Mouse (Mus musculus) midbrain, embryonic 16.5 days (tissue): ENCODE measurements around the gene Ptma. TPM values are rescaled to one million over a fixed set of nuclear protein-coding genes. Genes with fewer than 3 reads are reported as not detected.
"Not testable (repeated sequence)": the region's sequence is repeated elsewhere in the genome, so short reads cannot be mapped to it uniquely, and the experiment has no call there.

ENCODE experiments used
- ATAC-seq: fragments of 200-750 bp; cut with Nextera tagmentation; 2 replicates; pipeline ENCODE4 v1.8.0; 2017; ENCODE audit warnings: moderate TSS enrichment
- H3K27ac ChIP-seq: fragments of 300-500 bp; sonication (generic); 2 replicates; pipeline ENCODE4 v1.5.1; 2014; ENCODE audit warnings: mild to moderate bottlenecking, low read length, mixed read lengths
- H3K27me3 ChIP-seq: fragments of 300-500 bp; sonication (generic); 2 replicates; pipeline ENCODE4 v1.6.1; 2014; ENCODE audit warnings: low read depth, low read length, mixed read lengths; ENCODE audit not compliant: control insufficient read depth, insufficient read depth
- H3K36me3 ChIP-seq: fragments of 300-500 bp; sonication (generic); 2 replicates; pipeline ENCODE4 v1.6.1; 2014; ENCODE audit warnings: mild to moderate bottlenecking, low read length, moderate library complexity, mixed read lengths; ENCODE audit not compliant: control insufficient read depth, insufficient read depth
- H3K4me1 ChIP-seq: fragments of 300-500 bp; sonication (generic); 2 replicates; pipeline ENCODE4 v1.6.1; 2014; ENCODE audit warnings: mild to moderate bottlenecking, low read length, mixed read lengths; ENCODE audit not compliant: control insufficient read depth, insufficient read depth
- H3K4me2 ChIP-seq: fragments of 300-500 bp; sonication (generic); 2 replicates; pipeline ENCODE4 v1.6.1; 2014; ENCODE audit warnings: mild to moderate bottlenecking, low read length, mixed read lengths
- H3K4me3 ChIP-seq: fragments of 300-500 bp; sonication (generic); 2 replicates; pipeline ENCODE4 v1.5.1; 2014; ENCODE audit warnings: low read depth, mild to moderate bottlenecking, low read length, moderate library complexity, mixed read lengths
- H3K9ac ChIP-seq: fragments of 300-500 bp; sonication (generic); 2 replicates; pipeline ENCODE4 v1.6.1; 2014; ENCODE audit warnings: low read depth, low read length, mixed read lengths
- H3K9me3 ChIP-seq: fragments of 300-500 bp; sonication (generic); replicated peaks from 2 replicates; pipeline ENCODE4 v1.6.1; 2014; ENCODE audit warnings: mild to moderate bottlenecking, low read length, mixed read lengths; ENCODE audit not compliant: control insufficient read depth, poor library complexity, severe bottlenecking
- WGBS: fragments of 180-500 bp; shearing (Covaris S2); extraction: QIAGEN DNeasy Blood & Tissue Kit; methylation state at CpG from one replicate; pipeline ENCODE4 v1.1.7; 2014; 5-methylcytosine and 5-hydroxymethylcytosine counted together
- polyA plus RNA-seq: library from polyadenylated mRNA; unstranded; fragments of >200 nt; fragmentation: Nextera tagmentation; extraction: Ambion mirVana; gene quantifications from 2 replicates; pipeline ENCODE4 v1.2.1, GENCODE M21; 2015

The Ptma gene
- polyA plus RNA-seq, 1 experiment from 2014 or later = 1,375 TPM

DNA sequence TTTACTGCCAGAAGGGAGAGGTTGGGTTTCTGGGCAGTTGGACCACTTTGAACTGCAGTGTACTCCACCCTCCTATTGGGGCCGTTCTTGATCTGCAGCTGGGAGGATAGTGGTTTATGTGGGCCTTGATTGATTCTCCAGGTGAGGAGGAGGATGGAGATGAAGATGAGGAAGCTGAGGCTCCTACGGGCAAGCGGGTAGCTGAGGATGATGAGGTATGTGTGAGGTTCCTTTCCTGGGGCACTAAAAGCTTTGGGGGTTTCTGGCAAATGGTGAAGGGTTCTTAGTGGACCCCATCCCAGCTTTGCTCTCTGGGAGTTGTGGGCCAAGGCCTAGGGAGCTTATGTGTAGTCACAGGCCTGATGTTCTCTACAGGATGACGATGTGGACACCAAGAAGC is 3.1 kb downstream of the Ptma start:
- Histone ChIP-seq H3K27ac (peak overlapping the region; percentile 42; the same call in 1 of the 2 replicates), H3K4me2 (peak overlapping the region; percentile 94), H3K4me3 (peak overlapping the region; percentile 99), H3K9me3 (no peaks in the 10 kb centered on the region), H3K27me3 (no peaks in the 10 kb centered on the region), H3K9ac (peak overlapping the region; percentile 99), H3K36me3 (peaks cover 7% of the 10 kb centered on the region), H3K4me1 (peaks cover 34% of the 10 kb centered on the region)
- WGBS = 25% methylated on average over 4 of the region's 4 CpGs
- no peak for ATAC-seq

GRCm38 (mm10) chr1:86530871-86531546 is 4.5 kb downstream of the Ptma start:
- no peaks in the 10 kb centered on the region for H3K9me3 ChIP-seq
- ATAC-seq = no peak
- peak overlapping the region; percentile 60 for H3K27ac ChIP-seq
- no peaks in the 10 kb centered on the region for H3K27me3 ChIP-seq
- WGBS = 21% methylated on average over 4 of the region's 4 CpGs
- H3K9ac ChIP-seq = peak overlapping the region; percentile 49
- H3K36me3 ChIP-seq = peaks cover 7% of the 10 kb centered on the region
- H3K4me3 ChIP-seq = no peak overlapping the region
- H3K4me2 ChIP-seq = no peak overlapping the region
- peaks cover 31% of the 10 kb centered on the region for H3K4me1 ChIP-seq

GRCm38 (mm10) chr1:86531547-86532321 is 5.2 kb downstream of the Ptma start:
- H3K4me1 ChIP-seq = peaks cover 31% of the 10 kb centered on the region
- 4% methylated on average over 13 of the region's 13 CpGs for WGBS
- H3K36me3 ChIP-seq = peaks cover 7% of the 10 kb centered on the region
- peak overlapping the region; percentile 29 for H3K27ac ChIP-seq
- no peaks in the 10 kb centered on the region for H3K9me3 ChIP-seq
- H3K27me3 ChIP-seq = no peaks in the 10 kb centered on the region
- peak overlapping the region; percentile 34 for H3K4me2 ChIP-seq
- H3K9ac ChIP-seq = peak overlapping the region; percentile 49
- peak; percentile 20; the same call in 1 of the 2 replicates for ATAC-seq
- no peak overlapping the region for H3K4me3 ChIP-seq

GRCm38 (mm10) chr1:86532362-86533051 is 6.0 kb downstream of the Ptma start:
- Histone ChIP-seq H3K4me2 (peak overlapping the region; percentile 34), H3K4me1 (peaks cover 31% of the 10 kb centered on the region), H3K9me3 (no peaks in the 10 kb centered on the region), H3K4me3 (no peak overlapping the region), H3K9ac (peak overlapping the region; percentile 49; the same call in 1 of the 2 replicates), H3K27me3 (no peaks in the 10 kb centered on the region), H3K27ac (peak overlapping the region; percentile 29), H3K36me3 (peaks cover 7% of the 10 kb centered on the region)
- 22% methylated on average over 11 of the region's 11 CpGs for WGBS
- ATAC-seq = peak; percentile 50

DNA sequence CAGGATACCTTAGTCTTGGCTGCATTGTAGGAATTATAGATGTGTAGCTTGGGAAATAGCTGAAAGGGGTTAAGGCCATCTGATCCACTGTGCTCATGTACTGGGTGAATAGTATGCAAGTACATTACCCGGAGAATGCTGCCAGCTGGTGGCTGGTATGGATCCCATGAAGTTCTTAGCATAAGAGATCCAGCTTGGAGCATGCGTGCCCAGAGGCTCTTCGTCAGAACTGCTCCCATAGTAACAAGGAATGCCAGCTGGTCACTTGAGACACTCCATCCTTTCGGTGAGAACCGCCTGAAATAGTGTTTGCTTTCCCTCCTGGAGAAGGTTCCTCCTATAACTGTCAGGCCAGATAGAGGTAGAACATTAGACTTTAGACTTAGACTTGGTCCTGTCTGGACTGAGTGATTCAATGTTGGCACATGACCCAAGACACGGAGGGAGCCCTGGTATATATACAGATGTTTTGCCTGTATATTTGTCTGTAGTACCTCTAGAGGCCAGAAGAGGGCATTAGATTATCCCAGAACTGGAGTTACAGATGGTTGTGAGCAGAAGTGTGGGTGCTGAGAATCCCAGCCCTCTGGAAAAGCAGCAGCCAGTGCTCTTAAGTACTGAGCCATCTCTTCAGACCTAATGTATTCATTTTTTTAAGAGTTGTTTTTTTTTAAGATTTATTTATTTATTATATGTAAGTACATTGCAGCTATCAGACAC is 7.0 kb downstream of the Ptma start:
- no peak overlapping the region for H3K4me3 ChIP-seq
- H3K9me3 ChIP-seq = no peaks in the 10 kb centered on the region
- ATAC-seq = no peak
- H3K27me3 ChIP-seq = no peaks in the 10 kb centered on the region
- WGBS = 83% methylated on average over 6 of the region's 6 CpGs
- no peak overlapping the region for H3K4me2 ChIP-seq
- H3K36me3 ChIP-seq = peaks cover 7% of the 10 kb centered on the region
- 0 out of 2 replicates have a peak overlapping the region, but pooled peaks have one; percentile 12 for H3K27ac ChIP-seq
- peaks cover 31% of the 10 kb centered on the region for H3K4me1 ChIP-seq
- no peak overlapping the region for H3K9ac ChIP-seq

- no peak overlapping the region for H3K9ac ChIP-seq
- no peaks in the 10 kb centered on the region for H3K27me3 ChIP-seq
- no peaks in the 10 kb centered on the region for H3K9me3 ChIP-seq
- H3K27ac ChIP-seq = no peak overlapping the region
- no peak overlapping the region for H3K4me2 ChIP-seq
- no peak for ATAC-seq
- no peak overlapping the region for H3K4me3 ChIP-seq
- WGBS = 69% methylated on average over 3 of the region's 3 CpGs
- no peaks in the 10 kb centered on the region for H3K4me1 ChIP-seq
- peaks cover 10% of the 10 kb centered on the region for H3K36me3 ChIP-seq
Observed at GRCm38 (mm10) chr1:86538383-86538782, 11.9 kb downstream of the Ptma start.

DNA sequence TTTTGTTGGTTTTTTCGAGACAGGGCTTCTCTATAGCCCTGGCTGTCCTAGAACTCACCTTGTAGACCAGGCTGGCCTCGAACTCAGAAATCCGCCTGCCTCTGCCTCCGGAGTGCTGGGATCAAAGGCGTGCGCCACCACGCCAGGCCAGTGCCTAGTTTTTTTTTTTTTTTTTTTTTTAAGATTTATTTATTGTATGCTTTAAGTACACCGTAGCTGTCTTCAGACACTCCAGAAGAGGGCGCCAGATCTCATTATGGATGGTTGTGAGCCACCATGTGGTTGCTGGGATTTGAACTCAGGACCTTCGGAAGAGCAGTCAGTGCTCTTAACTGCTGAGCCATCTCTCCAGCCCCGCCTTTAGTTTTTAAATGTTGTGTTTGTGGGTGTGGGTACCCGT is 13.1 kb downstream of the Ptma start:
- not testable (repeated sequence) for H3K27me3 ChIP-seq, H3K4me1 ChIP-seq, H3K4me3 ChIP-seq, ATAC-seq, H3K9me3 ChIP-seq, H3K27ac ChIP-seq, H3K9ac ChIP-seq, H3K4me2 ChIP-seq
- peaks cover 12% of the 10 kb centered on the region for H3K36me3 ChIP-seq
- 91% methylated on average over 12 of the region's 12 CpGs for WGBS

DNA sequence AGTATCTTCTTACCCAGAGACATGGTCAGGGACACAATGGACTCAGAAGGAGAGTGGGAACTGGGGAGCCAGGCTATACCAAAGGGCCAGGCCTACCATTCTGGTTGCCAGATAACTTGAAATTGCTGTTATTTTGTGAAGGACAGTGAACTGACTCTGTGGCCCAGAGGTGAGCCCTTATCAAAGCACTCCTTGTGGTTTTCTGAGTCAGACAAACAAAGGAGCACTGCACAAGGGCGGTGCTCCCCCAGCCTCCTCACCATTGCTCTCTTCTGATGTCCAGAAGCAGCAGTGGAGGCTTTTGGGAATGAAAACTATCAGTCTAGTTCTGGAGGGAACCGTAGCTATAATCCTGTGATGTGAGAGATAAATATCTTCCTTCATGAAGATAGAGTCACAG is 16.1 kb downstream of the Ptma start:
- H3K4me2 ChIP-seq = no peak overlapping the region
- no peak for ATAC-seq
- no peaks in the 10 kb centered on the region for H3K27me3 ChIP-seq
- no peaks in the 10 kb centered on the region for H3K4me1 ChIP-seq
- H3K36me3 ChIP-seq = peaks cover 19% of the 10 kb centered on the region
- 94% methylated on average over 2 of the region's 2 CpGs for WGBS
- H3K4me3 ChIP-seq = no peak overlapping the region
- no peak overlapping the region for H3K27ac ChIP-seq
- H3K9ac ChIP-seq = no peak overlapping the region
- no peaks in the 10 kb centered on the region for H3K9me3 ChIP-seq
